ENCODE assay signal across 10 mouse cellular contexts in the genomic region with DNA sequence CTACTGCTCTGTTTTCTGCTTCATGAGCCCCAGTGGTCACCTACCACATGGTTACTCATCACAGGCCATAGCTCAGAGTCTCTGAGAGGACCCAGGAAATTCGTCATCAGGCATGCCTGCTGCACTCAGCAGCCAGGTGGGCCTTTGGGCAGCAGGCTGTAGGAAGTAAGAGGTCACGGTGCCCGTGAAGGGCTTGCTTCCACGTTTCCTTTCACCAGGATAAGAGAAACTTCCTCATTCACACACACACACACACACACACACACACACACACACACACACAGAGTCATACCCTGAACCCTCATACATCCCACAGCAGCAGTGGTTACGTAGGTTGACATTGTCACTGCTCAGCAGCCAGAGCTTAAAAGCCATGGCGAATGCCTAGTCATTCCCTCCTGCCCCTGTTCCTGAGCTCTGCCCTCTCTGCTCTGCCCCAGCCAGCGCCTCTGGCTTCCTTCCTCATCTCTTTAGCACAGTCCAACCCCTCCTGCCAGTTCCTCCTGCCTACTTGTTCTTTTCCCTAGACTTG. TPM values are rescaled to one million over a fixed set of nuclear protein-coding genes. Genes with fewer than 3 reads are reported as not detected.
DNase-seq lines count a peak whose midpoint lies in the region; ATAC-seq and TF ChIP-seq lines count a peak whose summit lies in the region.
"Had no signal": no experiment of that assay in that cellular context is flagged by ENCODE, and none has a peak within 500 bp of the region (broad histone marks: within the 10 kb centered on the region; RNA-seq: fewer than 3 reads in every experiment).

No protein-coding gene starts in this region.

- H3K9ac ChIP-seq in midbrain, embryonic 11.5 days (ENCODE audit: low read length), result no peak overlapping the region
- no peak overlapping the region for H3K9ac ChIP-seq in hindbrain, embryonic 11.5 days (ENCODE audit: low read depth, low read length)
- H3K9ac ChIP-seq: hindbrain, embryonic 14.5 days; midbrain, embryonic 15.5 days had no signal

- H3K27ac ChIP-seq in kidney, adult 2 months (ENCODE audit: insufficient read depth, low read depth, low read length), result 0 out of 2 replicates have a peak overlapping the region, but pooled peaks have one; percentile 26
- H3K27ac ChIP-seq in brown adipose tissue, adult 24 weeks (replicated peaks; ENCODE audit: low read depth, low read length), result peak overlapping the region; percentile 47
- H3K27ac ChIP-seq in midbrain, embryonic 11.5 days (ENCODE audit: low read depth, low read length), result no peak overlapping the region
- no peak overlapping the region for H3K27ac ChIP-seq in hindbrain, embryonic 11.5 days (ENCODE audit: low read depth, low read length)
- H3K27ac ChIP-seq in cerebellum, adult 2 months (ENCODE audit: insufficient read depth, low read length), result no peak overlapping the region
- H3K27ac ChIP-seq: hindbrain, embryonic 14.5 days; midbrain, embryonic 15.5 days had no signal

- H3K4me2 ChIP-seq in midbrain, embryonic 11.5 days, result no peak overlapping the region
- H3K4me2 ChIP-seq in hindbrain, embryonic 11.5 days (replicated peaks; ENCODE audit: low read depth, low read length), result no peak overlapping the region
- H3K4me2 ChIP-seq: hindbrain, embryonic 14.5 days; midbrain, embryonic 15.5 days had no signal

- no peak for ATAC-seq in midbrain, embryonic 11.5 days (ENCODE audit: low FRiP score)
- ATAC-seq in hindbrain, embryonic 11.5 days (ENCODE audit: low FRiP score), result no peak
- ATAC-seq: midbrain, embryonic 15.5 days had no signal

- peaks cover 30% of the 10 kb centered on the region; the same call in 1 of the 2 replicates for H3K4me1 ChIP-seq in kidney, adult 2 months (ENCODE audit: control insufficient read depth, insufficient read depth, low read length)
- peaks cover 7% of the 10 kb centered on the region; the same call in 1 of the 2 replicates for H3K4me1 ChIP-seq in brown adipose tissue, adult 24 weeks (ENCODE audit: control insufficient read depth, insufficient read depth, insufficient read length, low read length)
- no peaks in the 10 kb centered on the region for H3K4me1 ChIP-seq in midbrain, embryonic 11.5 days (ENCODE audit: control insufficient read depth, insufficient read depth, low read length)
- no peaks in the 10 kb centered on the region for H3K4me1 ChIP-seq in hindbrain, embryonic 11.5 days (replicated peaks; ENCODE audit: control insufficient read depth, insufficient read depth, low read length)
- peaks cover 6% of the 10 kb centered on the region; the same call in 1 of the 2 replicates for H3K4me1 ChIP-seq in cerebellum, adult 2 months (ENCODE audit: control insufficient read depth, insufficient read depth, low read length)
- H3K4me1 ChIP-seq: midbrain, embryonic 15.5 days had no signal

- TF ChIP-seq POLR2A in kidney, adult 2 months (IDR thresholded peaks at IDR 0.05; ENCODE audit: low read depth, low read length), result no peak
- no peak for TF ChIP-seq POLR2A in cerebellum, adult 2 months (IDR thresholded peaks at IDR 0.05; ENCODE audit: borderline replicate concordance, insufficient read depth, low read length)

- no peaks in the 10 kb centered on the region for H3K27me3 ChIP-seq in kidney, adult 2 months (replicated peaks; ENCODE audit: control insufficient read depth, insufficient read depth, low read length)
- H3K27me3 ChIP-seq in C2C12 (ENCODE audit: control insufficient read depth, insufficient read depth, insufficient read length), result no peaks in the 10 kb centered on the region
- H3K27me3 ChIP-seq in midbrain, embryonic 11.5 days (ENCODE audit: control insufficient read depth, insufficient read depth, low read length), result no peaks in the 10 kb centered on the region
- H3K27me3 ChIP-seq in hindbrain, embryonic 11.5 days (ENCODE audit: control insufficient read depth, insufficient read depth, low read length), result no peaks in the 10 kb centered on the region
- no peaks in the 10 kb centered on the region for H3K27me3 ChIP-seq in cerebellum, adult 2 months (ENCODE audit: control insufficient read depth, insufficient read depth, low read length)
- H3K27me3 ChIP-seq: midbrain, embryonic 15.5 days had no signal

- H3K79me2 ChIP-seq in C2C12 (ENCODE audit: control insufficient read depth, insufficient read depth), result peaks cover 84% of the 10 kb centered on the region

- no peak for TF ChIP-seq CTCF in kidney, adult 2 months (conservative IDR thresholded peaks at IDR 0.05; ENCODE audit: insufficient read depth, insufficient read length, low read depth, low read length)
- TF ChIP-seq CTCF in C2C12 (IDR thresholded peaks at IDR 0.05; ENCODE audit: control insufficient read depth, insufficient read depth, insufficient read length), result no peak
- TF ChIP-seq CTCF in cerebellum, adult 2 months (IDR thresholded peaks at IDR 0.05; ENCODE audit: borderline replicate concordance, insufficient read depth, low read depth, low read length), result no peak

- DNase-seq in kidney, adult 2 months, result peak; percentile 62
- no peak for DNase-seq in kidney, adult 8-10 months
- peak; percentile 53 to 54 for DNase-seq in lung, postnatal 4 days
- DNase-seq in midbrain, embryonic 11.5 days (ENCODE audit: low spot score, missing footprints), result no peak
- DNase-seq in hindbrain, embryonic 11.5 days (ENCODE audit: low spot score), result no peak
- DNase-seq in cerebellum, adult 2 months, result no peak

- H3ac ChIP-seq in C2C12 (ENCODE audit: control insufficient read depth, insufficient read length, low read depth), result no peak overlapping the region

- no peak overlapping the region for H3K4me3 ChIP-seq in kidney, adult 2 months (ENCODE audit: insufficient read depth, low read depth, low read length)
- H3K4me3 ChIP-seq in C2C12 (ENCODE audit: insufficient read depth, poor library complexity, severe bottlenecking), result no peak overlapping the region
- no peak overlapping the region for H3K4me3 ChIP-seq in brown adipose tissue, adult 24 weeks (ENCODE audit: insufficient read depth, low read depth, low read length)
- no peak overlapping the region for H3K4me3 ChIP-seq in midbrain, embryonic 11.5 days (ENCODE audit: low read depth, low read length)
- H3K4me3 ChIP-seq in hindbrain, embryonic 11.5 days (ENCODE audit: low read depth, low read length), result no peak overlapping the region
- no peak overlapping the region for H3K4me3 ChIP-seq in cerebellum, adult 2 months (replicated peaks; ENCODE audit: insufficient read depth, low read depth, low read length)
- H3K4me3 ChIP-seq: midbrain, embryonic 15.5 days had no signal

- 51% methylated on average over 7 of the region's 7 CpGs for WGBS in kidney, adult 2 months
- 78% methylated on average over 7 of the region's 7 CpGs for WGBS in midbrain, embryonic 11.5 days
- WGBS in hindbrain, embryonic 11.5 days, result 81% methylated on average over 7 of the region's 7 CpGs
- 79% methylated on average over 7 of the region's 7 CpGs for WGBS in cerebellum, adult 2 months

- no peaks in the 10 kb centered on the region for H3K9me3 ChIP-seq in midbrain, embryonic 11.5 days (ENCODE audit: control insufficient read depth, low read length)
- H3K9me3 ChIP-seq in hindbrain, embryonic 11.5 days (ENCODE audit: control insufficient read depth, low read length), result no peaks in the 10 kb centered on the region
- H3K9me3 ChIP-seq: midbrain, embryonic 15.5 days had no signal

- peaks cover 8% of the 10 kb centered on the region for H3K79me3 ChIP-seq in C2C12 (ENCODE audit: low read depth)

- no peaks in the 10 kb centered on the region for H3K36me3 ChIP-seq in kidney, adult 2 months (ENCODE audit: control insufficient read depth, insufficient read depth, low read length)
- no peaks in the 10 kb centered on the region for H3K36me3 ChIP-seq in C2C12 (ENCODE audit: control insufficient read depth, insufficient read depth)
- H3K36me3 ChIP-seq in midbrain, embryonic 11.5 days (ENCODE audit: control insufficient read depth, insufficient read depth, low read length), result no peaks in the 10 kb centered on the region
- no peaks in the 10 kb centered on the region for H3K36me3 ChIP-seq in hindbrain, embryonic 11.5 days (ENCODE audit: control insufficient read depth, insufficient read depth, low read length)
- H3K36me3 ChIP-seq: midbrain, embryonic 15.5 days had no signal

TF ChIP-seq in C2C12, 6 proteins besides CTCF, POLR2A, EP300 and RAD21:
- TF ChIP-seq MYOD1 (IDR thresholded peaks at IDR 0.05; ENCODE audit: control insufficient read depth, insufficient read length, low read depth) (no peak), MAX (IDR thresholded peaks at IDR 0.05) (peak; percentile 21)

RNA-seq across cellular contexts. Expression of gene Ankrd33b, which starts 17.6 kb away (rescaled TPM):
- polyA plus RNA-seq in kidney, adult 2 months (2012; rRNA removed), result 21.8 and 26.9 TPM in 2 replicates
- 6.1 TPM for polyA plus RNA-seq in C2C12 (2012; fragmentation: generic; extraction: Trizol)
- polyA plus RNA-seq in brown adipose tissue, adult 24 weeks (2012; ENCODE audit: insufficient read depth, insufficient read length, missing spikeins), result 0.67 and 0.91 TPM in 2 replicates
- polyA plus RNA-seq in midbrain, embryonic 11.5 days (2014; fragmentation: Nextera tagmentation; extraction: Ambion mirVana), result 0.57 and 0.61 TPM in 2 replicates
- polyA plus RNA-seq in hindbrain, embryonic 11.5 days (2014; fragmentation: Nextera tagmentation; extraction: Ambion mirVana), result 0.22 and 0.31 TPM in 2 replicates
- 3.5 and 4.0 TPM in 2 replicates for polyA plus RNA-seq in cerebellum, adult 2 months (2012; rRNA removed)

Comparison
In these comparisons a context has a peak if more than half of its experiments do, and no peak if none do; other contexts are left out.
1. DNase-seq: peak in kidney, adult 2 months (single experiment) and lung, postnatal 4 days (2 of 2); none in kidney, adult 8-10 months (0 of 2), midbrain, embryonic 11.5 days (single experiment), hindbrain, embryonic 11.5 days (single experiment) and cerebellum, adult 2 months (0 of 2).
2. H3K27ac ChIP-seq: peak in kidney, adult 2 months (single experiment) and brown adipose tissue, adult 24 weeks (single experiment); none in midbrain, embryonic 11.5 days (single experiment), hindbrain, embryonic 11.5 days (single experiment) and cerebellum, adult 2 months (single experiment).